Mouse (Mus musculus) neural tube, embryonic 11.5 days (tissue): ENCODE data around the gene Galnt7. TPM values are rescaled to one million over a fixed set of nuclear protein-coding genes. Genes with fewer than 3 reads are reported as not detected.

Experiments
- ATAC-seq: fragments of 200-750 bp; cut with Nextera tagmentation; 2 replicates; pipeline ENCODE4 v1.8.0; 2017; ENCODE audit warnings: moderate number of reproducible peaks, mild to moderate bottlenecking, moderate TSS enrichment, moderate library complexity; ENCODE audit not compliant: insufficient read depth, low FRiP score, low TSS enrichment
- DNase-seq: peaks from one replicate; pipeline ENCODE4 v3.0.0-alpha.2; 2015; ENCODE audit warnings: low spot score
- H3K27ac ChIP-seq: fragments of 300-500 bp; sonication (generic); 2 replicates; pipeline ENCODE4 v1.5.1; 2014; ENCODE audit warnings: low read depth, mild to moderate bottlenecking, low read length
- H3K27me3 ChIP-seq: fragments of 300-500 bp; sonication (generic); 2 replicates; pipeline ENCODE4 v1.6.1; 2014; ENCODE audit warnings: mild to moderate bottlenecking, low read length, mixed read lengths; ENCODE audit not compliant: control insufficient read depth, insufficient read depth
- H3K36me3 ChIP-seq: fragments of 300-500 bp; sonication (generic); 2 replicates; pipeline ENCODE4 v1.6.1; 2014; ENCODE audit warnings: mild to moderate bottlenecking, low read length, moderate library complexity, mixed read lengths; ENCODE audit not compliant: control insufficient read depth, insufficient read depth
- H3K4me1 ChIP-seq: fragments of 300-500 bp; sonication (generic); 2 replicates; pipeline ENCODE4 v1.6.1; 2014; ENCODE audit warnings: low read length, mixed read lengths; ENCODE audit not compliant: control insufficient read depth, insufficient read depth
- H3K4me2 ChIP-seq: fragments of 300-500 bp; sonication (generic); 2 replicates; pipeline ENCODE4 v1.6.1; 2014; ENCODE audit warnings: low read depth, mild to moderate bottlenecking, moderate library complexity
- H3K4me3 ChIP-seq: fragments of 300-500 bp; sonication (generic); 2 replicates; pipeline ENCODE4 v1.5.1; 2014; ENCODE audit warnings: low read depth, low read length
- H3K9ac ChIP-seq: fragments of 300-500 bp; sonication (generic); 2 replicates; pipeline ENCODE4 v1.6.1; 2014; ENCODE audit warnings: mild to moderate bottlenecking, low read length
- H3K9me3 ChIP-seq: fragments of 300-500 bp; sonication (generic); 2 replicates; pipeline ENCODE4 v1.6.1; 2016; ENCODE audit warnings: low read length; ENCODE audit not compliant: control insufficient read depth
- WGBS: fragments of 180-500 bp; shearing (Covaris S2); extraction: QIAGEN DNeasy Blood & Tissue Kit; methylation state at CpG from one replicate; pipeline ENCODE4 v1.1.7; 2014; 5-methylcytosine and 5-hydroxymethylcytosine counted together
- polyA plus RNA-seq: library from polyadenylated mRNA; unstranded; fragments of >200 nt; fragmentation: Nextera tagmentation; extraction: Ambion mirVana; gene quantifications from 2 replicates; pipeline ENCODE4 v1.2.1, GENCODE M21; 2014

The Galnt7 gene
- polyA plus RNA-seq, 1 experiment from 2014 or later, result 20.1 TPM

GRCm38 (mm10) chr8:57547581-57547980, 105.3 kb downstream of the Galnt7 start:
- no peaks in the 10 kb centered on the region for H3K4me1 ChIP-seq
- H3K4me3 ChIP-seq, result no peak overlapping the region
- H3K36me3 ChIP-seq, result no peaks in the 10 kb centered on the region
- ATAC-seq (no peak), DNase-seq (peak; percentile 69)
- WGBS, result 40% methylated on average over 12 of the region's 12 CpGs
- H3K27me3 ChIP-seq, result no peaks in the 10 kb centered on the region
- no peak overlapping the region for H3K4me2 ChIP-seq
- H3K27ac ChIP-seq, result no peak overlapping the region
- H3K9me3 ChIP-seq, result no peaks in the 10 kb centered on the region
- no peak overlapping the region for H3K9ac ChIP-seq

- Histone ChIP-seq H3K4me2 (no peak overlapping the region), H3K9ac (no peak overlapping the region), H3K4me3 (no peak overlapping the region), H3K27ac (no peak overlapping the region), H3K36me3 (no peaks in the 10 kb centered on the region), H3K9me3 (no peaks in the 10 kb centered on the region), H3K27me3 (no peaks in the 10 kb centered on the region), H3K4me1 (no peaks in the 10 kb centered on the region)
- no peak for DNase-seq
- WGBS, result 83% methylated on average over 3 of the region's 3 CpGs
- no peak for ATAC-seq
Measured at GRCm38 (mm10) chr8:57546834-57547233, 106.0 kb downstream of the Galnt7 start.

GRCm38 (mm10) chr8:57546401-57546800, 106.4 kb downstream of the Galnt7 start:
- WGBS, result 91% methylated on average over 3 of the region's 3 CpGs
- no peak for ATAC-seq
- no peak overlapping the region for H3K4me2 ChIP-seq
- no peak for DNase-seq
- no peaks in the 10 kb centered on the region for H3K4me1 ChIP-seq
- no peak overlapping the region for H3K4me3 ChIP-seq
- H3K27ac ChIP-seq, result no peak overlapping the region
- H3K36me3 ChIP-seq, result no peaks in the 10 kb centered on the region
- H3K9me3 ChIP-seq, result no peaks in the 10 kb centered on the region
- H3K9ac ChIP-seq, result no peak overlapping the region
- no peaks in the 10 kb centered on the region for H3K27me3 ChIP-seq

- Histone ChIP-seq H3K9ac (no peak overlapping the region), H3K36me3 (no peaks in the 10 kb centered on the region), H3K27ac (no peak overlapping the region), H3K4me2 (no peak overlapping the region), H3K4me1 (no peaks in the 10 kb centered on the region), H3K9me3 (no peaks in the 10 kb centered on the region), H3K27me3 (no peaks in the 10 kb centered on the region), H3K4me3 (no peak overlapping the region)
- ATAC-seq (no peak), DNase-seq (no peak)
- 93% methylated on average over 9 of the region's 9 CpGs for WGBS
Measured at GRCm38 (mm10) chr8:57541405-57541804, 111.4 kb downstream of the Galnt7 start.

- no peak for DNase-seq
- 94% methylated on average over 11 of the region's 11 CpGs for WGBS
- no peak overlapping the region for H3K27ac ChIP-seq
Measured at GRCm38 (mm10) chr8:57540951-57541350, 111.9 kb downstream of the Galnt7 start.

GRCm38 (mm10) chr8:57540110-57540838, 112.6 kb downstream of the Galnt7 start:
- Histone ChIP-seq H3K9me3 (no peaks in the 10 kb centered on the region), H3K4me3 (no peak overlapping the region), H3K36me3 (no peaks in the 10 kb centered on the region; the same call in 1 of the 2 replicates), H3K9ac (no peak overlapping the region), H3K27ac (no peak overlapping the region), H3K4me1 (no peaks in the 10 kb centered on the region), H3K4me2 (no peak overlapping the region), H3K27me3 (no peaks in the 10 kb centered on the region)
- 0 out of 2 replicates have a peak, but pooled peaks have one; percentile 41 for ATAC-seq
- peak; percentile 72 for DNase-seq
- WGBS, result 54% methylated on average over 12 of the region's 12 CpGs

More at GRCm38 (mm10) chr8:57540951-57541350, 111.9 kb downstream of the Galnt7 start:
- Histone ChIP-seq H3K4me1 (no peaks in the 10 kb centered on the region), H3K27me3 (no peaks in the 10 kb centered on the region), H3K9me3 (no peaks in the 10 kb centered on the region), H3K9ac (no peak overlapping the region), H3K4me3 (no peak overlapping the region), H3K4me2 (no peak overlapping the region), H3K36me3 (no peaks in the 10 kb centered on the region; the same call in 1 of the 2 replicates)
- ATAC-seq, result no peak

GRCm38 (mm10) chr8:57538601-57539000, 114.2 kb downstream of the Galnt7 start:
- Histone ChIP-seq H3K9me3 (no peaks in the 10 kb centered on the region), H3K9ac (no peak overlapping the region), H3K4me2 (no peak overlapping the region), H3K27ac (no peak overlapping the region), H3K36me3 (peaks cover 2% of the 10 kb centered on the region), H3K4me3 (no peak overlapping the region), H3K4me1 (no peaks in the 10 kb centered on the region), H3K27me3 (no peaks in the 10 kb centered on the region)
- no peak for DNase-seq
- no peak for ATAC-seq
- 91% methylated on average over 7 of the region's 7 CpGs for WGBS

- no peak overlapping the region for H3K4me2 ChIP-seq
- no peaks in the 10 kb centered on the region for H3K4me1 ChIP-seq
- no peaks in the 10 kb centered on the region for H3K27me3 ChIP-seq
- H3K9ac ChIP-seq, result no peak overlapping the region
- 94% methylated on average over 6 of the region's 6 CpGs for WGBS
- H3K27ac ChIP-seq, result no peak overlapping the region
- H3K4me3 ChIP-seq, result no peak overlapping the region
- ATAC-seq (no peak), DNase-seq (no peak)
- peaks cover 2% of the 10 kb centered on the region for H3K36me3 ChIP-seq
- H3K9me3 ChIP-seq, result no peaks in the 10 kb centered on the region
Measured at GRCm38 (mm10) chr8:57536167-57536566, 116.7 kb downstream of the Galnt7 start.

- WGBS, result 71% methylated on average over 4 of the region's 4 CpGs
Measured at GRCm38 (mm10) chr8:57534495-57534894, 118.3 kb downstream of the Galnt7 start.

More at GRCm38 (mm10) chr8:57534495-57534894, 118.3 kb downstream of the Galnt7 start:
- ATAC-seq (no peak), DNase-seq (no peak)
- Histone ChIP-seq H3K4me1 (no peaks in the 10 kb centered on the region), H3K36me3 (peaks cover 2% of the 10 kb centered on the region), H3K27ac (no peak overlapping the region), H3K4me3 (no peak overlapping the region), H3K27me3 (no peaks in the 10 kb centered on the region), H3K4me2 (no peak overlapping the region), H3K9ac (no peak overlapping the region), H3K9me3 (no peaks in the 10 kb centered on the region)
